Mouse (Mus musculus) urinary bladder, adult 18-20 months (tissue): ENCODE data around the gene Samhd1.
"Not testable (repeated sequence)": the region's sequence is repeated elsewhere in the genome, so short reads cannot be mapped to it uniquely, and the experiment has no call there.

Experiments
- DNase-seq, 2 experiments: peaks; one replicate each; pipeline ENCODE4 v3.0.0; 2022; ENCODE audit warnings: low spot score in 2 of 2, mixed read lengths in 2 of 2

Samhd1 gene

DNA sequence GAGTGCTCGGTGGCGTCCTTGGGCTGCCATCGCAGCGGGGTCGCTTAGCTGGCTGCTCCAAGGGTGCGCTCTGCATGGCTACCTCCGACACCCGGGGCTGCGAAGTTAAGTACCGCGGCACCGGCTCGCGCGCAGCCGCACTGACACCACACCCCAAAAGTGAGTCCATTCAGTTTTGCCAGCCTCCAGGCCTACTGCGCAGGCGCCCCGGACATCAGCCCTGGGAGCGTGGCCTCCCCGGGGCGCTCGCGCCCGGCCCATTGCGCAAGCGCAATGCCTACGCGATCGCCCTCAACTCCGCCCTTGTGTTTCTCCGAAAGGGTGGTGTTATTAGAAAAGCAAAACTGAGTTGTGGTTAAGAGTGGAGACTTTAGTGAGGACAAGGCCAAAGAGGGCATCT lies at the start of gene Samhd1:
TSS of gene Samhd1 (minus strand) at position 252 of the 400 bp plus-strand sequence.
- peak; percentile 84 to 97 for DNase-seq

DNA sequence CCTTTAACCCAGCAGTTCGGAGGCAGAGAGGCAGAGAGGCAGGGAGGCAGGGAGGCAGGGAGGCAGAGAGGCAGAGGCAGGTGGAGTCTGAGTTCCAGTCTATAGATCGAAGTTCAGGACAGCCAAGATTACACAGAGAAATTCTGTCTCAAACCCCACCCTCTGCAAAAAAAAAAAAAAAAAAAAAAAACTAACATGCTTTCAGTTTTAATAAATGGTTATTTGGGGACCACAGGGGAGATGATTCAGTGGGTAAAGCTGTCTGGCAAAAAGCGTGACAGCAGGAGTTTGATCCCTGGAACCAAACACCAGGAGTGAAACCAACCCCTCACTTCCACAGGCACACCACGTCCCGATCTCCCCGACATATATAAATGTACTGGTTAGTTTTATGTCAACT lies 43.1 kb upstream of the Samhd1 start:
- DNase-seq: no peak

DNA sequence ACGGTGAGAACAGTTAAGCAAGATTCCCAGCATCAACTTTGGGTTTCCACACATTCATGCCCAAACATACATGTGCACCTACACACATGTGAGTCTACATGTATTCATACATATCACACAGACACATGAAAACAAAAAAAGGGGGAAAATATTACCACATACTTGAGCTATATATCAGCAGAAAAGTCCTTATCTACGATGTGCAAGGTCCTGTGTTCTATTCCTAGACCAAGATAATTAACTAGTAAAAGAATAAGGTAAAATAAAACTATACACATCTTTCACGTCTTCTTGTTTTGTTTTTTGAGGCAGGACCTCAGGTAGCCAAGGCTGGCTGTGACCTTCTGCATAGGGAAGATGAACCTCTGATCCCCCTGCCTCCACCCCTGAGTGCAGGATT lies 41.2 kb upstream of the Samhd1 start:
- DNase-seq: no peak

DNA sequence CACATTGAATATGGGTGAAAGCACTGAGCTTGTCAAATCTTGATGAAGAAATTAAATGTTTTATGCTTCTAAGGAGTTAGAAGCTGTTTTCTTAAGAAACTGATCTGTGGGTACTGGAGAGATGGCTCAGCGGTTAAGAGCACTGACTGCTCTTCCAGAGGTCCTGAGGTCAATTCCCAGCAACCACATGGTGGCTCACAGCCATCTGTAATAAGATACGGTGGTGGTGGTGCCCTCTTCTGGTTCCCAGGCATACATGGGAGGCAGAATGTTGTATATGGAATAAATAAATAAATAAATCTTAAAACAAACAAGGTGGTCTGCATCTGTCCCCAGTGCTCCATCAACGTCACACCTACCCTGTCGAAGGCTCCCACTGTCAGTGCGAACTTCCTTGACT lies 39.4 kb upstream of the Samhd1 start:
- no peak for DNase-seq

DNA sequence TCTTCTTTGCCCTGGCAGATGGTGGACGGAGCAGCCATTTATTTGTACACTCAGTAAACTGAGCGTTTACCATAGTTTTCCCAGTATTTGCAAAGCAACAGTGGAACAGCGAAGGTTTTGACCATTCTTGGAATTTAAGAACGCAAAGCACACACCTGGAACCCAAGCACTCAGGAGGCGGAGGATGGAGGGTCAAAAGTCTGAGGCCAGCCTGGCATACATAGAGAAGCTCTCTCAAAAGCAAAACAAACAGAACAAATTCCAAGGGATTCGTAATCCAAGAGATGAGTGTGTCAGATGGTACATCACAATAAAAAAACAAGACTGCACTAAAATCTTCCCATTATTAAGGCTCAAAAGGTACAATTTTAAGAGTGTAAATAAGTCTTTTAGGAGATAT lies 38.5 kb upstream of the Samhd1 start:
- no peak for DNase-seq

DNA sequence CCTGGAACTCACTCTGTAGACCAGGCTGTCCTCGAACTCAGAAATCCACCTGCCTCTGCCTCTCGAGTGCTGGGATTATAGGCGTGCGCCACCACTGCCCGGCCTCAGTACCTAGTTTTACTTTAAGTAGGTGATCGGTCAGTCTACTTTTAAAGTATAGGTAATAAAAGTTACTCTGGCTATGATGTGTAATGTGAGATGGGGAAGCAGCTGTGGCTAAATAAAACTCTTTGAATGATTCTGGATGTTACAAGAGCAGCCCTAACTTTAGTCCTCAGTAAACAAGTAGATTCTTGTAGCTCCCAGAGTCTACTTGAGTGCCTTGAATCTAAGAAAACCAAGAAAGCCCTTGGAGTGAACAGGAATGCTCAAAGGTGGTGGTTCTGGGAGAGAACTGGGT lies 37.9 kb upstream of the Samhd1 start:
- no peak for DNase-seq

- DNase-seq: no peak
Measured at GRCm38 (mm10) chr2:157170626-157171025, 35.6 kb upstream of the Samhd1 start.

GRCm38 (mm10) chr2:157170166-157170565 lies 35.1 kb upstream of the Samhd1 start:
- DNase-seq: no peak

DNA sequence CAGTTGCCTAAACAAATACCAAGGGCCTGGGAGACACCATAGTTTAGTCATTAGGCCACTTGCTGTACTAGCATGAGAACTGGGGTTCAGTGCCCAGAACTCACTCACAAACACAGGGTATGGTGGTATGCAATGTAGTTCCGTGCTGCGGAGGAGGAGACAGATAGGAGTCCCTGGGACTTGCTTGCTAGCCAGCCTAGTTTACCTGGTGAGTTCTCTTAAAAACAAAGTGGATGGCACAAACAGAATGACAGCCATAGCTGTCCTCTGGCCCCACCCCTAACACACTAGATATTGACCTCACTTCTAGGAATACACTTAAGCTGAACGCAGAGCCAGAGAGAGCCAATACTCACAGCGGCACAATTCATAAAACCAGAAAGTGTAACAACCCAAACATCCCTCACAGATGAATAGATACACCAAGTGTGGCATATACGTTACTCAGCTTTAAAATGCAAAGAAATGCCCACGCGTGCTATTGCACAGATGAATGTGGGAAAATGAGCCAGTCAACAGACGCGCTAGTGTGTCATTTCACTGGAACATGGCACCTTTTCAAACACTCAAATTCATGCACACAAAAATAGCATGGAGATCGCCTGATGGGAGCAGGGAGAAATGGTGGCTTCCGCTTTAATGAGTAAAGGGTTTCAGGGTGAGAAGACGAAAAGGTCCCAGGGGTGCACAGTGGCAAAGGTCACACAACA lies 31.5 kb upstream of the Samhd1 start:
- no peak for DNase-seq

DNA sequence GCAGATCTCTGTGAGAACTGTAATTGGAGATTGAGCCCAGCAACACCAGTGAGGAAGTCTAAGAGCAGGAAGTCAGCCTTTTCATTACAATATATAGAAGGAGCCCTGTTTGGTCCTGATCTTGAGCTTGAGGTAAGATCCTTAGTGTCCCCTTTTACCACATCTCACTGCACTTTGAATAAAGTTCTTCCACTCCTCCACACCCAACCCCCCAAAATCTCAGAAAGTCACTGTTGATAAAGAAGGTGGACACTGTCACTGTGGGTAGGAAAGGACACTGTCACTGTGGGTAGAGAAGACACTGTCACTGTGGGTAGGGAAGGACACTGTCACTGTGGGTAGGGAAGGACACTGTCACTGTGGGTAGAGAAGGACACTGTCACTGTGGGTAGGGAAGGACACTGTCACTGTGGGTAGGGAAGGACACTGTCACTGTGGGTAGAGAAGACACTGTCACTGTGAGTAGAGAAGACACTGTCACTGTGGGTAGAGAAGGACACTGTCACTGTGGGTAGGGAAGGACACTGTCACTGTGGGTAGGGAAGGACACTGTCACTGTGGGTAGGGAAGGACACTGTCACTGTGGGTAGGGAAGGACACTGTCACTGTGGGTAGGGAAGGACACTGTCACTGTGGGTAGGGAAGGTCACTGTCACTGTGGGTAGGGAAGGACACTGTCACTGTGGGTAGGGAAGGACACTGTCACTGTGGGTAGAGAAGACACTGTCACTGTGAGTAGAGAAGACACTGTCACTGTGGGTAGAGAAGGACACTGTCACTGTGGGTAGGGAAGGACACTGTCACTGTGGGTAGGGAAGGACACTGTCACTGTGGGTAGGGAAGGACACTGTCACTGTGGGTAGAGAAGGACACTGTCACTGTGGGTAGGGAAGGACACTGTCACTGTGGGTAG lies 30.5 kb upstream of the Samhd1 start:
- not testable (repeated sequence) for DNase-seq

DNA sequence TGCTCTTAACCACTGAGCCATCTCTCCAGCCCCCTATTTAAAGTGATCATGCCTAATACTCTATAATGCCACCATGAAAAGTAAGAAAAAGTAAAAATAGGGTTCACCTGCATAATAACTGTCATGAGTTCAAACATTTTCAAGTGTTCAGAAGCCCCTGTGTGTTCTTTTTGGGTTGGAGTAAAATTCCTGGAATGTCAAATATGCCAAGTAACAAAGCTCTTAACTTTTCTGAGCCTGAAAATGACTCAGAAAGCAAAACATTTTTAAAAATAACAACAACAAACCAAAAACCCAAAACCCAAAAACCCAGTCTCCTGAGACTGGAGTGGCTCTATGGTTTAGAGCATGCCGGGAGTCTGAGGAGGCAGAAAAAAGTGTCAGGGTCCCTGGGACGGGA lies 29.0 kb upstream of the Samhd1 start:
- no peak for DNase-seq

GRCm38 (mm10) chr2:157156079-157156478 lies 21.0 kb upstream of the Samhd1 start:
- no peak for DNase-seq

- no peak for DNase-seq
Measured at GRCm38 (mm10) chr2:157153235-157153634, 18.2 kb upstream of the Samhd1 start.

DNA sequence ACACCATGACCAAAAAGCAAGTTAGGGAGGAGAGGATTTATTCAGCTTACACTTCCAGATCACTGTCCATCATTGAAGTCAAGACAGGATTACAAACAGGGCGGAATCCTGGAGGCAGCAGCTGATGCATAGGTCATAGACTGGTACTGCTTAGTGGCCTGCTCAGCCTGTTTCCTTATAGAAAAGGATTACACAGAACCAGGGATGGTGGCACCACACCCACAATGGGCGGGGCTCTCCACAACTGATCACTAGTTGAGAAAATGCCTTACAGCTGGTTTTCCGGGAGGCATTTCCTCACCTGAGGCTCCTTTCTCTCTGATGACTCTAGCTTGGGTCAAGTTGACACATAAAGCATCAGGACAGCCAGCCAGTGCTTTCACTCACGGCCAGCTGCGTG lies 13.4 kb upstream of the Samhd1 start:
- no peak for DNase-seq

- no peak for DNase-seq
Measured at GRCm38 (mm10) chr2:157147397-157148020, 12.4 kb upstream of the Samhd1 start.

DNA sequence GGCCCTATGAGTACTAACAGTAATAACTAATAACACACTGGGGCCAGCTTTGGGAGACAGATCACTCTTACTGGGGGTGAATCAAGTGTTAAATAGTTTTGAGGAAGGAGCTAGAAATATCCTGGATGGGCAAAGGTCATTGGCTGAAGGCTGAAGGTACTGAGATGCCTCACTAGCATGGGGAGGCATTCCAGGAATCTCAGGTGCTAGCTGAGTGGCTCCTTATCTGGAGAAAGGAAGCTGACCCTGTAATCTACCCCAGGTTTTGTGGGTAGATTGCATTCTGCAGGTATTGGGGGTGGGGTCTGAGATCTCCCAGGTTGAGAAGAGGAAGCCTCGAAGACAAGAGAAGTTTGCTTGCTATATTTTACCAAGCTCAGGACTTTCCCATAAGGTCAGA lies 10.1 kb upstream of the Samhd1 start:
- DNase-seq: no peak

- no peak for DNase-seq
Measured at GRCm38 (mm10) chr2:157144132-157144531, 9.1 kb upstream of the Samhd1 start.

GRCm38 (mm10) chr2:157141962-157142361 lies 6.9 kb upstream of the Samhd1 start:
- no peak for DNase-seq

DNA sequence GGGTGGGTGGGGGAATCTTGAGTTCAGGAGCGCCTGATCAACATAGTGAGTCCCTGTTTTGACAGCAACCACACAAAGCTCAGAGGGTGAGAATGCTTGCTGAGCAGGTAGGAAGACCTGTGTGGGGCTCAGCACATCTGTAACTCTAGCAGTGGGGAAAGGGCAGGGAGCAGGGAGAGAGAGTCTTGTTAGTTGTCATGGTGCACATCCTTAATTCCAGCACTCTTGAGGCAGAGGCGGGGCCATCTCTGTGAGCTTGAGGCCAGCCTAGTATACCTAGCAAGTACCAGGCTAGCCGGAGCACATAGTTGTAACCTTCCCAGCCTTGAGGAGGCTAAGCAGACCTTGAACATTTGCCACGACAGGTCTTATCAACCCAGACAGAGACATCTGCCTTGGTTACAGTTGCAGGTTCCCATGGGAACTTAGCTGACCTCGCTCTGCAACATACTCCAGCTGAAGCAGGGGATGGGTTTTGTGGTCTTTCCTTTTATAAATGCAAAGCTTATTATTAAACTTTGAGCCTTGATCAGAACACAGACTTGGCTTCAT lies 4.3 kb upstream of the Samhd1 start:
- DNase-seq: no peak

- DNase-seq: no peak
Measured at GRCm38 (mm10) chr2:157138808-157139207, 3.7 kb upstream of the Samhd1 start.

DNA sequence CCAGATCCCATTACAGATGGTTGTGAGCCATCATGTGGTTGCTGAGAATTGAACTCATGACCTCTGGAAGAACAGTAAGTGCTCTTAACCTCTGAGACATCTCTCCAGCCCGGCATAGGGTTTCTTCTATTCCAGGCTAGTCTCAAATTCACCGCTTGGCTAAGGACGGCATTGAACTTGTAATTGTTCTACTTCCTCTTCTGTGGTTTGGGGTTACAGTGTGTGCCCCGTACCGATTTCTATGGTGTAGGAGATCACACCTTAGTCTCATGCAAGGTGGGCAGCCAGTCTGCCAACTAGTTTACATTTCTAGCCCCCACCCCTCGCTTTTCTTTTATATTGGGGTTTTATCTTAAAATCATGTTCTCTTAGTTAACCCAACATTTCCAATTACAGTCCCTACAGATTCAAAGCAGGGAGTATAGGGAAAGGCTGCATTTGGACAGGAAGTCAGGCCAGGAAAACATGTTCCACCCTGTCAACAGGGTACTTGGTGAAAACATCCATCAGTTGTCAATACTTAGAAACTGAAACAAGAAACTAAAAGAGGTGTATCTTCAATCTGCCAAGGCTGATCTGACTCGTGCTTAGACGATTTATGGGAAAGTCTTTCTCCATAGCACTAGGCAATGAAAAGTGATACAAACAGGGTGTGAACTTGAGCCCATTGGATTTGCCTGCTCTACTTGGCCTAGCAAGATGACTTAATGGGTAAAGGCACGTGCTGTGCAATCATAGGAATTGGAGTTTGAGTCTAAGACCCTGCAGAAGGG lies 3.1 kb upstream of the Samhd1 start:
- no peak for DNase-seq

DNA sequence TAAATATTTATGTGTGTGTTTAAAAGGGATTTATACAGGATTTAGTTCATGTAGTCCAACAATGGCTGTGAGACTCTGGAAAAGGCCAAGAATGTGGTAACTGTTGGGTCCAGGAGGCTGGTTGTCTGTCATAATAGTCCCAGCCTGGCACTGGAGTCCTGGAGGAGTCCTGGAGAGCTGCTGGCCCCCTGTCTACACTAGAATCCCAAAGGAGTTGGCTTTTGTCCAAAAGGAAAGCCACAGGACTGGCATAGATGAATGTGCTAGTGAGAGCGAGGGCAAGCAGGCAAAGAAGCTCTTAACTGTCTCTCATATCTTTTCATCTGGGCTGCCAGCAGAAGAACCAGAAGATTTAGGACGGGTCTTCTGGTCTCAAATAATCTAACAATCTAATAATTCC lies 1.6 kb upstream of the Samhd1 start:
- DNase-seq: no peak
